Mouse (Mus musculus) spleen, adult 2 months (tissue): ENCODE measurements around the gene Fpgs.

ENCODE experiments used
- CTCF ChIP-seq: fragments of 200-500 bp; IDR thresholded peaks from 2 replicates; pipeline ENCODE4 v1.5.1; 2011; ENCODE audit warnings: mild to moderate bottlenecking, inconsistent platforms; ENCODE audit not compliant: insufficient read depth, insufficient read length, insufficient replicate concordance; ENCODE audit errors: extremely low read depth
- POLR2A ChIP-seq: fragments of 200-500 bp; IDR thresholded peaks from 2 replicates; pipeline ENCODE4 v1.6.1; 2011; ENCODE audit warnings: low read depth, low read length, inconsistent platforms

GRCm38 (mm10) chr2:32709521-32710137 lies 5.7 kb upstream of the Fpgs start:
- TF ChIP-seq POLR2A (no peak), CTCF (no peak)
